Mouse (Mus musculus): ENCODE measurements around the gene Arvcf.

GRCm38 (mm10) chr16:18395620-18396036, 47.6 kb downstream of the Arvcf start:
- TF ChIP-seq POLR2A (IDR thresholded peaks at IDR 0.05; ENCODE audit: borderline replicate concordance, extremely low read depth, low read depth, low read length): no peak
- no peak for TF ChIP-seq CTCF (IDR thresholded peaks at IDR 0.05; ENCODE audit: insufficient read depth, low read length)

All from lung, adult 2 months (tissue).